Mouse (Mus musculus) limb, embryonic 15.5 days (tissue): Measurements from ENCODE around the gene Tmem170b. TPM values are rescaled to one million over a fixed set of nuclear protein-coding genes. Genes with fewer than 3 reads are reported as not detected.

Experiments
- polyA plus RNA-seq: library from polyadenylated mRNA; unstranded; fragments of >200 nt; fragmentation: Nextera tagmentation; extraction: Ambion mirVana; gene quantifications from 2 replicates; pipeline ENCODE4 v1.2.1, GENCODE M21; 2015

Gene Tmem170b
- polyA plus RNA-seq, 1 experiment from 2014 or later, result 12.1 TPM

Other genes with a start within 250 kb of the Tmem170b start
- gene Nedd9, start 118.5 kb upstream of the Tmem170b start, polyA plus RNA-seq, result 35.1 and 40.1 TPM in 2 replicates
- gene Adtrp, start 241.8 kb downstream of the Tmem170b start, polyA plus RNA-seq, result 16.7 and 19.3 TPM in 2 replicates